Mouse (Mus musculus) liver, embryonic 11.5 days (tissue): ENCODE results near the gene Chordc1. TPM values are rescaled to one million over a fixed set of nuclear protein-coding genes. Genes with fewer than 3 reads are reported as not detected.

Experiments
- ATAC-seq: fragments of 200-750 bp; cut with Nextera tagmentation; replicated peaks from 2 replicates; pipeline ENCODE4 v1.8.0; 2017; ENCODE audit warnings: moderate number of reproducible peaks, mild to moderate bottlenecking, moderate TSS enrichment, moderate library complexity; ENCODE audit not compliant: low FRiP score
- DNase-seq: peaks from one replicate; pipeline ENCODE4 v3.0.0-alpha.2; 2017; ENCODE audit warnings: low spot score
- H3K27ac ChIP-seq: fragments of 300-500 bp; sonication (generic); 2 replicates; pipeline ENCODE4 v1.5.1; 2014; ENCODE audit warnings: mild to moderate bottlenecking, low read depth, low read length, control low read depth
- H3K27me3 ChIP-seq: fragments of 300-500 bp; sonication (generic); replicated peaks from 2 replicates; pipeline ENCODE4 v1.6.1; 2014; ENCODE audit warnings: low read length, mixed read lengths; ENCODE audit not compliant: control insufficient read depth, insufficient read depth
- H3K36me3 ChIP-seq: fragments of 300-500 bp; sonication (generic); 2 replicates; pipeline ENCODE4 v1.6.1; 2014; ENCODE audit warnings: mild to moderate bottlenecking, low read length, moderate library complexity, mixed read lengths; ENCODE audit not compliant: control insufficient read depth, insufficient read depth
- H3K4me1 ChIP-seq: fragments of 300-500 bp; sonication (generic); replicated peaks from 2 replicates; pipeline ENCODE4 v1.6.1; 2014; ENCODE audit warnings: low read length, mixed read lengths; ENCODE audit not compliant: control insufficient read depth, insufficient read depth
- H3K4me2 ChIP-seq: fragments of 300-500 bp; sonication (generic); 2 replicates; pipeline ENCODE4 v1.6.1; 2014; ENCODE audit warnings: mild to moderate bottlenecking, control low read depth, moderate library complexity
- H3K4me3 ChIP-seq: fragments of 300-500 bp; sonication (generic); 2 replicates; pipeline ENCODE4 v1.5.1; 2014; ENCODE audit warnings: low read depth, low read length, control low read depth
- H3K9ac ChIP-seq: fragments of 300-500 bp; sonication (generic); 2 replicates; pipeline ENCODE4 v1.6.1; 2014; ENCODE audit warnings: low read depth, low read length, control low read depth
- H3K9me3 ChIP-seq: fragments of 300-500 bp; sonication (generic); 2 replicates; pipeline ENCODE4 v1.6.1; 2016; ENCODE audit warnings: low read length, inconsistent platforms, mixed read lengths; ENCODE audit not compliant: control insufficient read depth
- WGBS: fragments of 180-500 bp; shearing (Covaris S2); extraction: QIAGEN DNeasy Blood & Tissue Kit; methylation state at CpG from one replicate; pipeline ENCODE4 v1.1.7; 2014; 5-methylcytosine and 5-hydroxymethylcytosine counted together
- polyA plus RNA-seq: library from polyadenylated mRNA; unstranded; fragments of >200 nt; fragmentation: Nextera tagmentation; extraction: Ambion mirVana; gene quantifications from 2 replicates; pipeline ENCODE4 v1.2.1, GENCODE M21; 2014

Gene Chordc1
- polyA plus RNA-seq, 1 experiment from 2014 or later = 112 TPM

GRCm38 (mm10) chr9:18319990-18320389 is 28.1 kb downstream of the Chordc1 start:
- Histone ChIP-seq H3K9ac (no peak overlapping the region), H3K4me1 (no peaks in the 10 kb centered on the region), H3K27ac (no peak overlapping the region), H3K27me3 (no peaks in the 10 kb centered on the region), H3K9me3 (no peaks in the 10 kb centered on the region), H3K4me3 (no peak overlapping the region), H3K4me2 (no peak overlapping the region), H3K36me3 (no peaks in the 10 kb centered on the region)
- WGBS = 90% methylated on average over 3 of the region's 3 CpGs
- DNase-seq = no peak
- no peak for ATAC-seq

Other genes starting within 250 kb of the Chordc1 start
- 0.74 and 1.5 TPM in 2 replicates for gene Naalad2, start 110.9 kb downstream of the Chordc1 start, polyA plus RNA-seq
- not detected in 2 replicates for gene Ubtfl1, start 112.3 kb downstream of the Chordc1 start, polyA plus RNA-seq
- gene Mbd3l2, start 138.5 kb downstream of the Chordc1 start, polyA plus RNA-seq = not detected in 2 replicates
- 1.9 and 3.6 TPM in 2 replicates for gene Zfp558, start 186.1 kb downstream of the Chordc1 start, polyA plus RNA-seq
- gene Mbd3l1, start 186.2 kb downstream of the Chordc1 start, polyA plus RNA-seq = not detected in 2 replicates